Mouse (Mus musculus) embryonic facial prominence, embryonic 14.5 days (tissue): ENCODE data around the gene Gdf11. TPM values are rescaled to one million over a fixed set of nuclear protein-coding genes. Genes with fewer than 3 reads are reported as not detected.

Source experiments
- ATAC-seq: fragments of 200-750 bp; cut with Nextera tagmentation; 2 replicates; pipeline ENCODE4 v1.8.0; 2017; ENCODE audit warnings: low read depth, moderate number of reproducible peaks, moderate TSS enrichment
- DNase-seq: peaks from one replicate; pipeline ENCODE4 v3.0.0-alpha.2; 2015; ENCODE audit warnings: low spot score
- H3K27ac ChIP-seq: fragments of 300-500 bp; sonication (generic); replicated peaks from 2 replicates; pipeline ENCODE4 v1.5.1; 2014; ENCODE audit warnings: low read depth, mild to moderate bottlenecking, low read length, moderate library complexity
- H3K27me3 ChIP-seq: fragments of 300-500 bp; sonication (generic); replicated peaks from 2 replicates; pipeline ENCODE4 v1.6.1; 2014; ENCODE audit warnings: low read length; ENCODE audit not compliant: control insufficient read depth, insufficient read depth
- H3K36me3 ChIP-seq: fragments of 300-500 bp; sonication (generic); 2 replicates; pipeline ENCODE4 v1.6.1; 2014; ENCODE audit warnings: low read length, mixed read lengths; ENCODE audit not compliant: control insufficient read depth, insufficient read depth
- H3K4me1 ChIP-seq: fragments of 300-500 bp; sonication (generic); 2 replicates; pipeline ENCODE4 v1.6.1; 2014; ENCODE audit warnings: antibody characterized with exemption, low read length; ENCODE audit not compliant: control insufficient read depth, insufficient read depth
- H3K4me2 ChIP-seq: fragments of 300-500 bp; sonication (generic); 2 replicates; pipeline ENCODE4 v1.6.1; 2014; ENCODE audit warnings: low read depth, mild to moderate bottlenecking, low read length, moderate library complexity, mixed read lengths
- H3K4me3 ChIP-seq: fragments of 300-500 bp; sonication (generic); 2 replicates; pipeline ENCODE4 v1.5.1; 2014; ENCODE audit warnings: low read depth, mild to moderate bottlenecking, low read length
- H3K9ac ChIP-seq: fragments of 300-500 bp; sonication (generic); 2 replicates; pipeline ENCODE4 v1.6.1; 2014; ENCODE audit warnings: low read depth, mild to moderate bottlenecking, low read length, moderate library complexity, mixed read lengths
- H3K9me3 ChIP-seq: fragments of 300-500 bp; sonication (generic); 2 replicates; pipeline ENCODE4 v1.6.1; 2016; ENCODE audit warnings: low read length; ENCODE audit not compliant: control insufficient read depth
- WGBS: fragments of 180-500 bp; shearing (Covaris S2); extraction: QIAGEN DNeasy Blood & Tissue Kit; methylation state at CpG from one replicate; pipeline ENCODE4 v1.1.7; 2014; 5-methylcytosine and 5-hydroxymethylcytosine counted together
- polyA plus RNA-seq: library from polyadenylated mRNA; unstranded; fragments of >200 nt; fragmentation: Nextera tagmentation; extraction: Ambion mirVana; gene quantifications from 2 replicates; pipeline ENCODE4 v1.2.1, GENCODE M21; 2014

Gene Gdf11
- polyA plus RNA-seq, 1 experiment from 2014 or later, result 5.0 TPM

DNA sequence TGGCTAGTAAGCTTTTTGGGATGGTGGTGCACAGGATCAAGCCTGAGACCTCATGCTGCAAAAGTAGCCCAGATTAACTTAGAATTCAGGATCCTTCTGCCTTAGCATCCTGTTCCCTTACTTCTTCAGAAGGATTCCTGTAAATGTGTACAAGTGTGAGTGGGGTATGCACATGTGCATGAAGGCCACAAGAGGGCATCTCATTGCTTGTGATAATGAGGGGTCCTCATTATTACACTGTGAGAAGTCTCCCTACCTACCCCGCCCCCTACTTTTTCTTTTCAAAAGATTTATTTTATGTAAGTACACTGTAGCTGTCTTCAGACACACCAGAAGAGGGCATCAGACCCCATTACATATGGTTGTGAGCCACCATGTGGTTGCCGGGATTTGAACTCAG, 24.0 kb upstream of the Gdf11 start:
- no peak for DNase-seq
- 95% methylated on average over 2 of the region's 2 CpGs for WGBS
- Histone ChIP-seq H3K9ac (no peak overlapping the region), H3K27me3 (no peaks in the 10 kb centered on the region), H3K4me2 (no peak overlapping the region), H3K4me3 (no peak overlapping the region), H3K9me3 (no peaks in the 10 kb centered on the region), H3K4me1 (peaks cover 10% of the 10 kb centered on the region), H3K27ac (no peak overlapping the region), H3K36me3 (peaks cover 66% of the 10 kb centered on the region)
- no peak for ATAC-seq

DNA sequence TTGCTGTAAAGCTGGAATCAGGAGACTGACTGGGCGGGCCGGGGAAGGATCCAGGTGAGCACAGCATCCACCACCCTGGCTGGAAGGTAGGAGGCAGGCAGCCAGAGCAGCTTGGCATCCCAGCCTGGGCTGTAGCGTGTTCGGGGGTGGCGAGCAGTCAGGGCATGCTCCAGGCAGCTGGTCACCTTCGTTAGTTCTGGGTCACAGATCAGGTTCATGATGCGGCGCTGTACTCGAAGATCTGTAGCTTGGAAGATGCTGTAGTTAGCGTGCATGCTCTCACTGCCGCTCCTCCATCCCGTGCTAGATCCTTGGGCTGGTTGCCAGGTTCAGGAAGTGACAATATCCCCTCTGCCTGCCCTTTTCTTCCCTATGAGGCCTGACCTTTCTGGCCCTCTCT, 22.2 kb upstream of the Gdf11 start:
- no peaks in the 10 kb centered on the region for H3K27me3 ChIP-seq
- H3K9me3 ChIP-seq, result no peaks in the 10 kb centered on the region
- 81% methylated on average over 12 of the region's 12 CpGs for WGBS
- H3K36me3 ChIP-seq, result peaks cover 66% of the 10 kb centered on the region
- no peak overlapping the region for H3K4me3 ChIP-seq
- H3K4me2 ChIP-seq, result no peak overlapping the region
- no peak for ATAC-seq
- peaks cover 10% of the 10 kb centered on the region for H3K4me1 ChIP-seq
- DNase-seq, result no peak
- no peak overlapping the region for H3K9ac ChIP-seq
- H3K27ac ChIP-seq, result no peak overlapping the region

DNA sequence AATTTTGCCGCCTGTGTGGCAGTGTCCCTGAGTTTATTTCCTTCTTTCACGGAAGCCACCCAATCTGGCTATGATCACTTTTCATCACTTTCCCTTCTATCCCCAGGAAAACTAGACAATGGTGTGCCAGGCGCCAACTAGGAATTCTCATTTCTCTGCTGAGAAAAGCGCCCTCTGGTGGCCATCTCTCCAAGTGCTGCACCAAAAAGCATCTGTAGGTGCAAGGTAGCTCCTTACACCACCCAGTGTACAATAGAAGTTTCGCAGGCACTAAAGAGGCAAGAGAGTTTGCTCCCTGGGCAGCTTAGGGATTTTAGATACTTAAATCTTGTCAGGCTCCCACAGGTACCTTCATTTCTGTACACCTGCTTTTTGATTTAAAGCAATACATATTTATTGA, 21.7 kb upstream of the Gdf11 start:
- H3K4me1 ChIP-seq, result peaks cover 10% of the 10 kb centered on the region
- 0 out of 2 replicates have a peak overlapping the region, but pooled peaks have one; percentile 3 for H3K9ac ChIP-seq
- DNase-seq (peak; percentile 92), ATAC-seq (peak; percentile 26; the same call in 1 of the 2 replicates)
- H3K27ac ChIP-seq, result peak overlapping the region; percentile 16; the same call in 1 of the 2 replicates
- H3K36me3 ChIP-seq, result peaks cover 63% of the 10 kb centered on the region
- no peaks in the 10 kb centered on the region for H3K27me3 ChIP-seq
- no peak overlapping the region for H3K4me3 ChIP-seq
- H3K9me3 ChIP-seq, result no peaks in the 10 kb centered on the region
- peak overlapping the region; percentile 16 for H3K4me2 ChIP-seq
- 10% methylated on average over 5 of the region's 5 CpGs for WGBS

DNA sequence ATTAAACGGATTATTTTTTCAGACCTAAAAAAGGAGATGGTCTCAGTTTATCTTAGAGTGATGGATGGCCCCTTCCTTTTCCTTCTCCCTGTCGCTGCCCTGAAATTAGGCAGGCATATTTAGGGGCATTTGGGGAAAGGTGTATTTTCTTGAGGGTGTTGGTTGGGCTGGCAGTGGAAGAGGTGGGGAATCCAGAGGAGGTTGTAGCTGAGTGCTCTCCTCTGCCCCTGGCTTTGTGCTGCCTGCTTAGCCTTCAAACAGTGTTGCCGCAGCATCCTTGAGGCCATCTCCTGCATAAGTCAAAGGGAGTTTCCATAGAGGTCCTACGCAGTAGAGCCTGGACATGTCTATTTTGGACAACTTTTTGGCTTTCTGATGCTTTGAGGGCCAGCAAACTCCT, 21.3 kb upstream of the Gdf11 start:
- Histone ChIP-seq H3K36me3 (peaks cover 58% of the 10 kb centered on the region), H3K9ac (0 out of 2 replicates have a peak overlapping the region, but pooled peaks have one; percentile 3), H3K27ac (peak overlapping the region; percentile 16), H3K27me3 (no peaks in the 10 kb centered on the region), H3K4me3 (no peak overlapping the region), H3K9me3 (no peaks in the 10 kb centered on the region), H3K4me2 (peak overlapping the region; percentile 16), H3K4me1 (peaks cover 10% of the 10 kb centered on the region)
- ATAC-seq, result no peak
- DNase-seq, result no peak
- 89% methylated on average over 4 of the region's 4 CpGs for WGBS

DNA sequence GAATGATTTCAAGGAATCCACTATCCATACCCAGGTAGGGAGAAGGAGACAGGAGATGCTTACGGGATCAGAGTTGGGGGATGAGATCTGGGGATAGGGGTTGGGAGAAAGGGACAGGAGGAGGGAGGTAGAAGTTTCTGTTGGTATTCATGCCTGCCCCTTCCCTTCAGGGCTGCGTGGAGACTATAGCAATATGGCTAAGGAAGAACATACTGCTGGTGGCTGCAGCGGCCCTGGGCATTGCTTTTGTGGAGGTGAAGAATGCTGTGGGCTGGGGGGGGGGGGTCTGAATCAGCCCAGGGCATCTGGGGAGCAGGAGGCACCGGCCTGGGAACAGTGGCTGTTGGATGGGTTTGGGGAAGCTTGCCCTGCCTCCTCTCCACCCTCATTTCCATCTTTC, 20.8 kb upstream of the Gdf11 start:
- no peak for DNase-seq
- peaks cover 53% of the 10 kb centered on the region for H3K36me3 ChIP-seq
- no peaks in the 10 kb centered on the region for H3K9me3 ChIP-seq
- no peak overlapping the region for H3K27ac ChIP-seq
- H3K27me3 ChIP-seq, result no peaks in the 10 kb centered on the region
- H3K4me3 ChIP-seq, result no peak overlapping the region
- peaks cover 10% of the 10 kb centered on the region for H3K4me1 ChIP-seq
- ATAC-seq, result no peak
- H3K4me2 ChIP-seq, result peak overlapping the region; percentile 20; the same call in 1 of the 2 replicates
- 0 out of 2 replicates have a peak overlapping the region, but pooled peaks have one; percentile 3 for H3K9ac ChIP-seq
- WGBS, result 82% methylated on average over 3 of the region's 4 CpGs

DNA sequence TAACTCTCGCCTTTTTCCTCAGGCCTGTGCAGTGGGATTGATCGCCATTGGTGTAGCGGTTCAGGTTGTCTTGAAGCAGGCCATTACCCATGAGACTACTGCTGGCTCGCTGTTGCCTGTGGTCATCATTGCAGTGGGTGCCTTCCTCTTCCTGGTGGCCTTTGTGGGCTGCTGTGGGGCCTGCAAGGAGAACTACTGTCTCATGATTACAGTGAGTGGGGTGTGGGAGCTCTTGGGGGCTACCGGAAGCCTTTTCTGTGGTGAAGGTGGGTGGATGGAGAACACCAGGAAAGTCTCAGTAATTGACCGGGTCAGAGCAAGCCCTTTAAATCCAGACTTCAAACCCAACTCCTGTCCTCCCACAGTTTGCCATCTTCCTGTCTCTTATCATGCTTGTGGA, 19.9 kb upstream of the Gdf11 start:
- ATAC-seq, result no peak
- no peaks in the 10 kb centered on the region for H3K9me3 ChIP-seq
- no peak for DNase-seq
- H3K27ac ChIP-seq, result no peak overlapping the region
- H3K9ac ChIP-seq, result peak overlapping the region; percentile 99
- peaks cover 45% of the 10 kb centered on the region for H3K36me3 ChIP-seq
- 82% methylated on average over 6 of the region's 6 CpGs for WGBS
- peak overlapping the region; percentile 94 for H3K4me3 ChIP-seq
- H3K4me1 ChIP-seq, result peaks cover 10% of the 10 kb centered on the region
- peak overlapping the region; percentile 75 for H3K4me2 ChIP-seq
- no peaks in the 10 kb centered on the region for H3K27me3 ChIP-seq

DNA sequence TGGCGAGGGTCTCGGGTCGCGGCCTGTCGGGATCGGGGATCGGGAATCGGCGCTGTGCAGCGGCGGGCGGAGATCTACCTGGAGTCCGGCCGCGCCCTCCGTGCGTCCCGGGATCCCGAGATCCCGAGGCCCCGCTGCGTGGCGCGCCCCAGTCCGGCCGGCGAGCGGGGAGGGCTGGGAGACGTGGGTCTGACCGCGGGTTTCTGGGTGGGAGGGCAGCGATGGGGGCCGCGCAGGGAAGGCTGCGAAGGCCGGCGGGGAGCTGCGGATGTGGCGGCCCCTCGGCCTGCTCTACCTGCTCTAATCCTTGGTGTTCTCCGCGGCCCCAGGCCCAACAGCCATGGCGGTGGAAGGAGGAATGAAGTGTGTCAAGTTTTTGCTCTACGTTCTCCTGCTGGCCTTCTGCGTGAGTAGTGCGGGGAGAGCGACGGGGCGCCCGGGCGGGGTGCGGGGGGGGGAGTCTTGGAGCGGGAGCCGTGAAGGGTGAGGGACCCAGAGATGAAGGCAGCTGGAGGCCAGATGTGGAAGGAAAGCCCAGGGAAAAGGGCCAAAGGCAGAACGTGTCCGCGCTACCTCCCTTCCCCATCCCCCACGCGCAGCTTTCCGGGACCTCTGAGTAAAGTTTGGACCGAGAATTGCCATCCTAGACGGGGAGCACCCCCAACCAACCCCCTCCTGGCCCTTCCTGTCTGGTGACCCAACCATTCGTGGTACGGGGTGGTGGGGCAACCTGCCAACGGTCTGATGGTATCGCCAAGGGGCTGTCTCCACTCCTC, 18.7 kb upstream of the Gdf11 start:
- Histone ChIP-seq H3K4me3 (peak overlapping the region; percentile 94), H3K9ac (peak overlapping the region; percentile 99), H3K4me2 (peak overlapping the region; percentile 75), H3K4me1 (peaks cover 10% of the 10 kb centered on the region), H3K9me3 (no peaks in the 10 kb centered on the region), H3K27ac (peak overlapping the region; percentile 96), H3K36me3 (peaks cover 37% of the 10 kb centered on the region), H3K27me3 (no peaks in the 10 kb centered on the region)
- ATAC-seq, result peak; percentile 23
- WGBS, result 1% methylated on average over 37 of the region's 66 CpGs
- DNase-seq, result peak; percentile 80

DNA sequence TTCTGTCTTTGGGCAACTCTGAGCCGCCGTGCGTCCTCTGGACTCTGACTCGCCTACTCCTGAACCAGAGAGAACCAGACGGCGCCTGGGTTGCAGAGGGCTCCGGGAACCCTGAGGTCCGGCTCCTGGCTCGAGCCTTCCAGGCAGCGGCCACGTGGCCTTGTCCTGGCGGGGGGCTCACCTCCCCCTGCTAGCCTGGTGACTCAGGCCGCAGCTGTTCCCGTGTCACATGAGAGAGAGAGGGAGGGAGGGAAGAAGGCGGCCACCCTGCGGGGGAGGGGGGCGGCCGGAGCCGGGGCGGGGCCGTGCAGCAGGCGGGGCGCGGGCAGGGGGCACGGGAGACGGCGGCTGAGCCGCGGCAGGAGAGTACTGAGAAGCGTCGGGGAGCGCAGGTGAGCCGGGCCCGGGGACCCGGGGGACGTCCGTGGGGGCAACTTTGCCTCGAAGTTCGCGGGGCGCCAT, 18.1 kb upstream of the Gdf11 start:
- H3K4me2 ChIP-seq, result peak overlapping the region; percentile 75
- peak overlapping the region; percentile 94 for H3K4me3 ChIP-seq
- peaks cover 30% of the 10 kb centered on the region for H3K36me3 ChIP-seq
- H3K27me3 ChIP-seq, result no peaks in the 10 kb centered on the region
- ATAC-seq (peak; percentile 80), DNase-seq (peak; percentile 94)
- H3K4me1 ChIP-seq, result peaks cover 10% of the 10 kb centered on the region
- 0% methylated on average over 6 of the region's 41 CpGs for WGBS
- peak overlapping the region; percentile 96 for H3K27ac ChIP-seq
- H3K9me3 ChIP-seq, result no peaks in the 10 kb centered on the region
- peak overlapping the region; percentile 99 for H3K9ac ChIP-seq
